Mouse (Mus musculus) bone marrow macrophage, adult 2 months (primary cell): ENCODE measurements around the gene Immp2l. TPM values are rescaled to one million over a fixed set of nuclear protein-coding genes. Genes with fewer than 3 reads are reported as not detected.

ENCODE experiments used
- H3K27ac ChIP-seq: 2 replicates; pipeline ENCODE4 v1.5.1; 2012; ENCODE audit warnings: low read depth, low read length; ENCODE audit not compliant: insufficient read depth
- H3K4me1 ChIP-seq: 2 replicates; pipeline ENCODE4 v1.6.1; 2012; ENCODE audit warnings: low read length; ENCODE audit not compliant: control insufficient read depth, insufficient read depth
- H3K4me3 ChIP-seq: 2 replicates; pipeline ENCODE4 v1.5.1; 2012; ENCODE audit warnings: mild to moderate bottlenecking, low read length, moderate library complexity; ENCODE audit not compliant: insufficient read depth
- CTCF ChIP-seq: IDR thresholded peaks from 2 replicates; pipeline ENCODE4 v1.5.1; 2012; ENCODE audit warnings: low read depth, mild to moderate bottlenecking, low read length, moderate library complexity
- POLR2A ChIP-seq: IDR thresholded peaks from 2 replicates; pipeline ENCODE4 v1.6.1; 2012; ENCODE audit warnings: mild to moderate bottlenecking, low read depth, low read length, borderline replicate concordance
- polyA plus RNA-seq: library from polyadenylated mRNA; stranded (reverse); fragments of >200 nt; gene quantifications from 2 replicates; pipeline ENCODE4 v1.2.4, GENCODE M21; 2012; ENCODE audit not compliant: missing spikeins, insufficient read depth, insufficient read length

Immp2l gene
- polyA plus RNA-seq, 1 experiment, result 2.3 TPM

GRCm38 (mm10) chr12:41047085-41047766 lies 23.3 kb downstream of the Immp2l start:
- TF ChIP-seq POLR2A (no peak), CTCF (no peak)
- Histone ChIP-seq H3K4me3 (no peak overlapping the region), H3K4me1 (no peaks in the 10 kb centered on the region), H3K27ac (no peak overlapping the region)

GRCm38 (mm10) chr12:41050945-41051344 lies 27.1 kb downstream of the Immp2l start:
- no peak overlapping the region for H3K4me3 ChIP-seq
- no peak overlapping the region for H3K27ac ChIP-seq
- no peak for TF ChIP-seq POLR2A
- TF ChIP-seq CTCF, result no peak
- H3K4me1 ChIP-seq, result no peaks in the 10 kb centered on the region

- Histone ChIP-seq H3K4me1 (no peaks in the 10 kb centered on the region), H3K27ac (no peak overlapping the region), H3K4me3 (no peak overlapping the region)
- TF ChIP-seq POLR2A, result no peak
- no peak for TF ChIP-seq CTCF
Observed at GRCm38 (mm10) chr12:41052897-41053296, 29.0 kb downstream of the Immp2l start.

DNA sequence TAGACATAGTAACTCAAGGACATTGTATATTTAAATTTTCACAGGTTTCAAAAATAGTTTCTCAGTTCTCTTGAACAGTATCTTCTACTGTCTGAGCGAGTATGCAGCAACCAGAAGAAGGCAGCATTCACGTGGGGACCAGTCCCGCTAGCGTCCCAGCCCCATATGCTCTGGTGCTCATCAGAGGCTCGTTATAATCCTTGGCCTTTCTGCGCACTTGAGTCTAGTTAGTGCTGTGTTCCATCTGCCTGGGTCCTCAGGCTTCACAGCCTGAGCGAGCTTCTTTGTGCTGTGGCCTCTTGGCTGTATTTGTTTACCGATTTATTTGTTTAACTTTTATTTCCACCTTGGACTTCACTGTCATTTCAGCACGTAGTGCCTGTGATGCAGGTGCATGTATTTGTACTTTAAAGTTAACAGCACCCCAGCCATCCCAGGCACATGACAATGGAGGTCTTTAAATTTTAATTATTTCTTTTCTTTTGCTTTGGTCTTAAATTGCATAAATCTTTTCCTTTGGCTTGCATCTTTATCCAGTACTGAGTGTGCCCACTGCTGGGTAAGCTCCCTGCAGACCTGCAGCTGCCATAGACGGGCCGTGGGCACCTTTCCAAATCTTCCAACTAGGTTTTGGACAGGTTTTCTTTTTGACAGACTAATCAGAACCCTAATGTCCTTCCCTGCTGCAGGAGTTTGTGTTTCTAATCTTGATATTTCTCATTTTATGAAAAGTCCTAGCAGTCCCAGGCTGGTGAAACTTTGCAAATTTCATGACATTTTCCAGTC lies 30.3 kb downstream of the Immp2l start:
- no peak overlapping the region for H3K4me3 ChIP-seq
- no peak overlapping the region for H3K27ac ChIP-seq
- H3K4me1 ChIP-seq, result no peaks in the 10 kb centered on the region
- TF ChIP-seq CTCF (no peak), POLR2A (no peak)

GRCm38 (mm10) chr12:41055941-41056340 lies 32.1 kb downstream of the Immp2l start:
- Histone ChIP-seq H3K4me3 (no peak overlapping the region), H3K27ac (no peak overlapping the region), H3K4me1 (no peaks in the 10 kb centered on the region)
- TF ChIP-seq POLR2A, result no peak
- TF ChIP-seq CTCF, result no peak

GRCm38 (mm10) chr12:41063281-41063680 lies 39.4 kb downstream of the Immp2l start:
- no peak overlapping the region for H3K4me3 ChIP-seq

GRCm38 (mm10) chr12:41081843-41082242 lies 58.0 kb downstream of the Immp2l start:
- Histone ChIP-seq H3K4me1 (no peaks in the 10 kb centered on the region), H3K4me3 (no peak overlapping the region), H3K27ac (no peak overlapping the region)
- TF ChIP-seq CTCF (no peak), POLR2A (no peak)

More at GRCm38 (mm10) chr12:41063281-41063680, 39.4 kb downstream of the Immp2l start:
- TF ChIP-seq POLR2A (no peak), CTCF (no peak)
- Histone ChIP-seq H3K27ac (no peak overlapping the region), H3K4me1 (no peaks in the 10 kb centered on the region)

- Histone ChIP-seq H3K27ac (no peak overlapping the region), H3K4me3 (no peak overlapping the region), H3K4me1 (no peaks in the 10 kb centered on the region)
- TF ChIP-seq CTCF, result no peak
- TF ChIP-seq POLR2A, result no peak
Observed at GRCm38 (mm10) chr12:41084370-41085089, 60.6 kb downstream of the Immp2l start.

DNA sequence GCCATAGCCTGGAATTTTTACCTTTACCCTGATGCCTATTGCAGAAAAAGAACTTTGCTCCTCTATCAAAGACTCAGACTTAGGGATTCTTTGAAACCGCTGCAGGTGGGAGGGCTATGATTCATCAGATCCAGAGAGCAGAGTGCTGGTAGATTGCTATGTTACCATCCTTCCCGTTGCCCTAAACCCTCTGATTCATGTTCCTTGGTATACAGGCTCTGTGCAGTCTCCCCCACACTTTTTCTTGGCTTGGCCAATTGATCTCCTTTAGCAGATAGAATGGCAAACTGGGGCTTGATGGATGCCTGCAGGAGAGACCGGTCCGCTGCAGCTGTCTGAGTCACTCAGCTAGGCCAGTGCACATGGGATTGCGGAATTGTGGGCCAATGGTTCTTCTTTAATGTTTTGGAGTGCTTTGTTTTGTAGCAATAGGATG lies 66.1 kb downstream of the Immp2l start:
- no peak for TF ChIP-seq POLR2A
- TF ChIP-seq CTCF, result no peak
- no peaks in the 10 kb centered on the region for H3K4me1 ChIP-seq
- no peak overlapping the region for H3K27ac ChIP-seq
- no peak overlapping the region for H3K4me3 ChIP-seq
